Mouse (Mus musculus) stomach, embryonic 14.5 days (tissue): Measurements from ENCODE around the gene Hoxa9. TPM values are rescaled to one million over a fixed set of nuclear protein-coding genes. Genes with fewer than 3 reads are reported as not detected.

Source experiments
- ATAC-seq: fragments of 200-750 bp; cut with Nextera tagmentation; 2 replicates; pipeline ENCODE4 v1.8.0; 2017; ENCODE audit warnings: low read depth, moderate TSS enrichment; ENCODE audit not compliant: insufficient number of reproducible peaks, insufficient read depth, low FRiP score
- H3K27ac ChIP-seq: fragments of 300-500 bp; sonication (generic); 2 replicates; pipeline ENCODE4 v1.5.1; 2014; ENCODE audit warnings: mild to moderate bottlenecking, low read length, moderate library complexity, mixed read lengths
- H3K27me3 ChIP-seq: fragments of 300-500 bp; sonication (generic); 2 replicates; pipeline ENCODE4 v1.6.1; 2014; ENCODE audit warnings: low read length, control low read depth, mixed read lengths; ENCODE audit not compliant: control insufficient read depth, insufficient read depth
- H3K36me3 ChIP-seq: fragments of 300-500 bp; sonication (generic); 2 replicates; pipeline ENCODE4 v1.6.1; 2014; ENCODE audit warnings: mild to moderate bottlenecking, control low read depth, low read length, moderate library complexity, mixed read lengths; ENCODE audit not compliant: control insufficient read depth, insufficient read depth
- H3K4me1 ChIP-seq: fragments of 300-500 bp; sonication (generic); 2 replicates; pipeline ENCODE4 v1.6.1; 2014; ENCODE audit warnings: low read length, control low read depth, mixed read lengths; ENCODE audit not compliant: control insufficient read depth, insufficient read depth
- H3K4me2 ChIP-seq: fragments of 300-500 bp; sonication (generic); replicated peaks from 2 replicates; pipeline ENCODE4 v1.6.1; 2014; ENCODE audit warnings: low read depth, low read length, control low read depth
- H3K4me3 ChIP-seq: fragments of 300-500 bp; sonication (generic); 2 replicates; pipeline ENCODE4 v1.5.1; 2014; ENCODE audit warnings: low read depth, low read length, control low read depth
- H3K9ac ChIP-seq: fragments of 300-500 bp; sonication (generic); replicated peaks from 2 replicates; pipeline ENCODE4 v1.6.1; 2014; ENCODE audit warnings: low read depth, mild to moderate bottlenecking, control low read depth, low read length, moderate library complexity, mixed read lengths
- H3K9me3 ChIP-seq: fragments of 300-500 bp; sonication (generic); 2 replicates; pipeline ENCODE4 v1.6.1; 2016; ENCODE audit warnings: low read depth, low read length, control low read depth; ENCODE audit not compliant: control insufficient read depth
- WGBS: fragments of 180-500 bp; shearing (Covaris S2); extraction: QIAGEN DNeasy Blood & Tissue Kit; methylation state at CpG from one replicate; pipeline ENCODE4 v1.1.7; 2014; 5-methylcytosine and 5-hydroxymethylcytosine counted together
- polyA plus RNA-seq: library from polyadenylated mRNA; unstranded; fragments of >200 nt; fragmentation: Nextera tagmentation; extraction: Ambion mirVana; gene quantifications from 2 replicates; pipeline ENCODE4 v1.2.1, GENCODE M21; 2014

Hoxa9 gene
- polyA plus RNA-seq, 1 experiment from 2014 or later: 1.5 TPM

DNA sequence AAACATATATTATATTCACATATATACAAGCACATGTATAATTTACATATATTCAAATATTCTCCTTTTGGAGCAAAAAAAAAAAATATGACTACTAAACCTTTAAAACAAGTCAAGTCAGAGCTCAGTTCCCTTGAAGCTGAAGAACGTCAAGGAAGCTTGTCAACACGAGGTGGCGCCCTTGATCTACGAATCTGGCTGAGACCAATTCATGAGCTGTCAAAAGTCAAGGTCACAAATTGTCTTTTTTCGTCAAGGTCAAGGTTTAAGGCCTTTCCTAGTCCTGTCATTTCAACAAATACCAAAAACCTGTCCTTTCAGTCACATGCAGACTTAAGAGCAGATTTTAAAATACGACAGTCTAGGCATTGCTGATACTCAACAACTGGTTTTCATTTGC, 26.1 kb upstream of the Hoxa9 start:
- H3K4me1 ChIP-seq: 0 out of 2 replicates have a peak, but pooled peaks cover 5% of the 10 kb centered on the region
- H3K9ac ChIP-seq: no peak overlapping the region
- peaks cover 46% of the 10 kb centered on the region for H3K27me3 ChIP-seq
- H3K36me3 ChIP-seq: no peaks in the 10 kb centered on the region
- 0% methylated on average over 6 of the region's 6 CpGs for WGBS
- H3K9me3 ChIP-seq: no peaks in the 10 kb centered on the region
- no peak overlapping the region for H3K4me2 ChIP-seq
- H3K27ac ChIP-seq: no peak overlapping the region
- ATAC-seq: no peak
- no peak overlapping the region for H3K4me3 ChIP-seq

DNA sequence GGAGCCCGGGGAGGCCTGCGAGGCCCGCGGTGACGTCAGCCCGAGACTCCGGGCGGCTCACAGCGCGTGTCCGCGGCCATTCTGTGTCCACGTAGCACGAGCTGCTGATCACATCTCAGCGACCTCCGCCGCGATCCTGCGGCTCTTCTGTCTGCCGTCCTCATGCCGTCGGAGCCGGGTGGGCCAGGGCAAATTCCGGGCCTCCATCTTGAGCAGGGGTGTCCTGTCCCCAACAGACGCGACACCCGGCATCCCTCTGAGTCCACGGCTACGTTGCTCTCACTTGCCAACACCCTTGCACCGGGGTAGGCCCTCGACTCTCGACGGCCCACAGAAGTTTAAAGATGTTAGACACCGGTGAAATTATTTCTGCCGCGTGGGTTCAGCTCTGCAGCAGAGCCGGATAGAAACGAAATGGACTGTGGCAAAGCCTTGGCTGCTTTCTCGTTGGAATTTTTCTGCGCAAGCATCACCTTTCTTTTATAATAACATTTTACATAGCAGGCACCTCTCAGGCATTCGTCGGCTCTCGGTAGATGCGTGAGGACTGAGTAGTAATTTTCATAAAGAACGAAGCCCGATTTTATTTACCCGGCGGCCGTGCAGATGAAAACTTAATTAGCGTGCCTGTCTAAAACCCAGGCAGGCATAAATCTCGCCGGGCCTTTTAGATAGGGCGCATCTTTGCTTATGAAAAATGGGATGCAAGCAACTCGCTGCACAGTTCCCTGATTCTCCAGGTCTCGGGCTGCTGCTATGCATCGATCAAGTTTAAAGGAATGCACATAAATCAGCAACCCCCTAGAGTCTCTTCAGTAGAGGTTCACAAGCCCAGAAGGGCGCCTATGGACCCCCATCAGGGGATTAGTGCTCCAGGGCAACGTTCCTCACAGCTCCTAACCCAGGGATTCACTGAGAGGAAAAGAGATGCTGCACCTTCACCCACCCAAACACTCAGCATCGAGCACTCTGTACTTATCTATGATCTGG, 22.9 kb upstream of the Hoxa9 start:
- Histone ChIP-seq H3K27ac (no peak overlapping the region), H3K36me3 (no peaks in the 10 kb centered on the region), H3K27me3 (peaks cover 57% of the 10 kb centered on the region), H3K4me3 (no peak overlapping the region), H3K9me3 (no peaks in the 10 kb centered on the region), H3K4me1 (no peaks in the 10 kb centered on the region), H3K9ac (no peak overlapping the region), H3K4me2 (no peak overlapping the region)
- WGBS: 1% methylated on average over 59 of the region's 59 CpGs
- ATAC-seq: no peak

DNA sequence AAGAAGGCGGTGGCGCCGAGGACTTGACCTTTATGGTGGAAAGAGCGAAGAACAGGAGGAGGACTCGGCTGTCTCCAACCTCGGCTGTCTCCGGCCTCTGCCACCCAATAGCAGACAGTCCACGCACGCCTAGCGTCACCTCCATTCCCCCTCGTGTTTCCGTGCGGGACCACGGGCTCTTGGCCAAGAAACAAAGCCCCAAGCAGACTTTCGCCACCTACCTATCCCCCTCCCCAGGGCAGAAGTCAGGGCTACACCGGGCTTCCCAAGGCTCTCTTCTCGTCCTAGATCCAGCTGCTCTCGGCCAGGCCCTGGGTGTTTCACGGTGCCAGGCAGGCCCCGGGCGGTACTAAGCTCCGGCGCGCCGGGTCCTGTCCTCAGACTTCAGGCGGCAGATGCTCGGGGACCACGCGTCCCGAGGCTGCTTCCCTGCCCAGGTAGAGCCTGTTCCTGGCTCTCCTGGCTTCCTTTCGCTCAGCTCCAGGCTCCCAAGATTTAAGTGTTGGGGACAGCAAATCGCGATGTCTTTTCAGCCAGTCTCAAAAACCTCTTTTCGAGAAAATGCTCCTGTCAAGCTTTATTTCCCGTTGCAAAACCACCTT, 22.0 kb upstream of the Hoxa9 start:
- Histone ChIP-seq H3K4me2 (no peak overlapping the region), H3K27ac (no peak overlapping the region), H3K4me3 (no peak overlapping the region), H3K9me3 (no peaks in the 10 kb centered on the region), H3K4me1 (no peaks in the 10 kb centered on the region), H3K9ac (no peak overlapping the region), H3K27me3 (peaks cover 60% of the 10 kb centered on the region), H3K36me3 (no peaks in the 10 kb centered on the region)
- WGBS: 1% methylated on average over 35 of the region's 35 CpGs
- ATAC-seq: no peak

DNA sequence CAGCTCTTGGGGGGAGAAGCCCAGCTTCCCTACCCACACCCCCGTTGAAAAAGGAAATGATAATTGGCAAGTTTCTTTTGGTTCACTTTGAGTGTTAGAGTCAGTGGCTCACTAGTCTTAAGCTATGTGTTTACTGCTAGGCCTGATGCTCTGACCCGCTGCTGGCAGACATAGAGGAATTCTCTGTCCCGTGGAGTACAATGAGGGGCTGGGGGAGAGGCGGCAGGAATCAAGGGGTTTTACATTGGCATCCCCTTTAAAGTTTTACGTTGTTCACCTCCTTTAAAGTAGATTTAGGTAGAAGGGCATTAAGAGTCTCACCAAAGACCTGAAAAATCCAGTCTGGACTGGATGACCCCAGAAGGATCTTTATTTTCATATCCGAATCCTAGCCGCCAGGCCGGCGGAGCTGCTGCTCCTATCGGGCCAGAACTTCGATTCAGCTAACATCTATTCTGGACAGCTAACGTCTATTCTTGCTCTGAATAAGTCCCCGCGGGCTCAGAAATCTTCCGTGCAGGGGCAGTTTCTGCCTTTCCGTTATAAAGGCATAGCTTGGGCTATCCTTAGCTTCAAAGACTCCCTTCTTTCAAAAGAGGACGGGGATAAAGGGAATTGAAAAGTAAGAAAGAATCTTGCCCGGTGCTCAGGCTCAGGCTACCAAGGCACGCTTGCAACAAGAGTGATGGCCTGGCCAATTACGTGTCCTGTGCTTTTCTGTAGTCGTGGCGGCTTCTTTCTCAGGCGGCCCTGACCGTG, 21.3 kb upstream of the Hoxa9 start:
- no peaks in the 10 kb centered on the region for H3K9me3 ChIP-seq
- no peak overlapping the region for H3K27ac ChIP-seq
- ATAC-seq: no peak
- no peaks in the 10 kb centered on the region for H3K4me1 ChIP-seq
- no peaks in the 10 kb centered on the region for H3K36me3 ChIP-seq
- no peak overlapping the region for H3K4me2 ChIP-seq
- H3K9ac ChIP-seq: no peak overlapping the region
- 3% methylated on average over 24 of the region's 24 CpGs for WGBS
- H3K4me3 ChIP-seq: no peak overlapping the region
- peaks cover 62% of the 10 kb centered on the region for H3K27me3 ChIP-seq

DNA sequence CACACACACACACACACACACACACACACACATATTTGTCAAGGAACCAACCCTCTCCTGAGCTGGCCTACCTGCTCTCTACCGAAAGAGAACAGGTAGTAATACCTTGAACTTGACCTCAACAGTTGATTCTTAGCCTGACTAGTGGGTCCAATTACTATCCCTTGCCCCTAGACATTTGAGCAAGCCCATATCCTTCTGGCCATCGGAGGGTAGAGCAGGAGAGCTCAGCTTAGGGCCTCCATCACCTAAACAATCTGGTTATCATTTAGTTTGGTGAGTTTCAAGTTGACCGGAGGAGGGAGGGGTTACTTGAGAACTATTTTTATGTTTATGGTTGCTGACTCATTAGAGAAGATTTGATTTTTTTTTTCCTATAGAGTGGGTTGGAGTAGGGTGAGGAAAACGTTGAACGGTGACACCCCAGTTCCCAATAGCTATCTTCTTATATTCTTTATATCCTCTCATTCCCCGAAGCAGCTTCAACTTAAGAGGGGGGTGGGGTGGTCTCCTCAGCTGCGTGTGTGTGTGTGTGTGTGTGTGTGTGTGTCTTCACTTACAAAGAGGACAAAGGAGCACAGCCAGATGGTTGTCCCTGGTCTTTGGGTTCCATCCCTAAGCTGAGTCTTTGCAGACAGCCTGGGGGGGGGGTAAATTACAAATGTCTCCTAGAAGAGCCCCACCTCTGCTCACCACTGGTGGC, 20.4 kb upstream of the Hoxa9 start:
- Histone ChIP-seq H3K9me3 (no peaks in the 10 kb centered on the region), H3K4me2 (no peak overlapping the region), H3K27ac (no peak overlapping the region), H3K4me1 (no peaks in the 10 kb centered on the region), H3K9ac (no peak overlapping the region), H3K27me3 (peaks cover 65% of the 10 kb centered on the region), H3K36me3 (no peaks in the 10 kb centered on the region), H3K4me3 (no peak overlapping the region)
- 13% methylated on average over 7 of the region's 7 CpGs for WGBS
- ATAC-seq: no peak

DNA sequence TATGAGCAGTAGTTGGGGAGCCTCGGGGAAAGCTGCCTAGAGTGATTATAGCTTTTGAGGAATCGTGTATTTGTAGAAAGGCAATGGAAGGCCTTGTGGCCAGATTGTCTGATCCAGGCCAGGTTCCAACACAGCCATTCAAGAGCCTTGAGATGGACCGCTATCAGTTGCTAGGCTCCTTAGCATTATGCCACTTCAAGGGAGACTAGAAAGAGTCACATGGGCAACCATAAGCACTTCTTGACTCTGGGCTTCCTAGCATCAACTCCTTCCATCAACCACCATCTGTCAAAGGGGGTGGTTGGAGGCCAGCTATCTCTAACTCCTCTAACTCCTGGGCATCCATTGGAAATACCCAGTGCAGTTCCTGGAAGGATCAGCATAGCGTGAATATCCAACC, 18.9 kb upstream of the Hoxa9 start:
- H3K4me1 ChIP-seq: no peaks in the 10 kb centered on the region
- H3K9me3 ChIP-seq: no peaks in the 10 kb centered on the region
- peaks cover 69% of the 10 kb centered on the region for H3K27me3 ChIP-seq
- no peak overlapping the region for H3K9ac ChIP-seq
- WGBS: 3% methylated on average over 4 of the region's 4 CpGs
- H3K27ac ChIP-seq: no peak overlapping the region
- H3K4me3 ChIP-seq: no peak overlapping the region
- H3K4me2 ChIP-seq: no peak overlapping the region
- no peak for ATAC-seq
- no peaks in the 10 kb centered on the region for H3K36me3 ChIP-seq

DNA sequence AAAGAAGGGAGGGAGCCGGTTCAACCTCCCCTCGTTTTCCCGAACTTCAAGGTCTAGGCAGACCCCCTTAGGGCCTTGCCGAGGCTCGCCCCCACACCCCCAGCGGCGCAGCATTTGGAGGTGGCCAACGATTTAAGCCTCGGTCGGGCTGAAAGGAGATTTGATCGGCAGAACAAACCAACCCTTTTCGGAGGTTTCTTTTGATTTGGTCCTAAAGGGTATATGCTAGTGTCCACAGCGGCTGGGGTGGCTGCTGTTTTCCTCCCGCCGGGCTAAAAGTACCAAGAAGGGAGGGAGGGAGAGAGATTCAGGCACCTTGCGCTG, 18.5 kb upstream of the Hoxa9 start:
- ATAC-seq: no peak
- no peaks in the 10 kb centered on the region for H3K9me3 ChIP-seq
- peaks cover 69% of the 10 kb centered on the region for H3K27me3 ChIP-seq
- no peak overlapping the region for H3K4me3 ChIP-seq
- no peak overlapping the region for H3K9ac ChIP-seq
- no peaks in the 10 kb centered on the region for H3K4me1 ChIP-seq
- no peak overlapping the region for H3K4me2 ChIP-seq
- no peak overlapping the region for H3K27ac ChIP-seq
- WGBS: 0% methylated on average over 16 of the region's 16 CpGs
- H3K36me3 ChIP-seq: no peaks in the 10 kb centered on the region
